Mouse (Mus musculus): Measurements from ENCODE around the gene Olfr733. TPM values are rescaled to one million over a fixed set of nuclear protein-coding genes. Genes with fewer than 3 reads are reported as not detected.

Gene Olfr733
- not detected for polyA plus RNA-seq (2017; shearing (Covaris generic))

DNA sequence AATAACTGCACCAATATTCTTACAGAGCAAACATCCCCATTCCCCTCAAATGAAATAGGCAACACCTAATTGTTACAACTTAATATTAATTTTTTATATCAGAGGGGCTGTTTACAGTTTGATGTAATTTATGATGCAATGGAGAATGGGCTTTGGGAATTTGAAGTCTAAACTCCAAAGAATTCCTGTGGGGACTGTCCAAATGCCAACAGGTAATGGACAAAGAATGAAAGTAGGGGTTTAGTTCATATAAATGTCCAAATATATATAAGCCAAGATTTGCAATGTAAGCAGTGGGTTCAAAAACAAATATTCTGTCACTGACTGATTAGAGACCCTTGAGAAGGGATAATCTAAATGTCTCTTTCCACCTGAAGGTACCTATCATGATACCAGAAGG is at the start of gene Olfr733:
Gene Olfr733, minus strand, starts transcription at position 101 of the 400 bp plus-strand sequence.
- no peak for ATAC-seq

GRCm38 (mm10) chr14:50348796-50349195 is 47.5 kb upstream of the Olfr733 start, which contains the start of gene Olfr735:
Gene Olfr735 (minus strand): TSS chr14:50348872.
- ATAC-seq: no peak

DNA sequence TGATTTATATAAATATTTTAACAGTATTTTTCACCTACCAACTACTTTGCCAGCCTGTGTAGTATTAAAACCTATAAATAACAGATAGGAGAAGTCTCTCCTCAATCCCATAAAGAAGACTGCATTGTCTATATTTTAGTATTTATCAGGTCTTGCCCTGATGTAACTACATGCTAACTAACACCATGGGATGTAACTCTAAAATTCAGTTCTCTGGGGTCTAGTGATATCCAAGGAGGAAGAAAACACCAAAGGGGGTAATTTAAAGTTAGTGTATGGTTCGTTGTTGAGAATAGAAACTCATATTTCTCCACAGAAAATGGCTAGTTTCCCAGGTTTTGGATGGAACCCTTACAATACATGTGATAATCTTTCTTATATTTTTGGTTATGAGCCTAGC is 25.3 kb upstream of the Olfr733 start, which contains the start of gene Olfr734:
Gene Olfr734, minus strand, starts transcription at position 101 of the 400 bp plus-strand sequence.
- ATAC-seq: no peak

GRCm38 (mm10) chr14:50284106-50284505 is 17.2 kb downstream of the Olfr733 start, which contains the start of gene Olfr732:
Gene Olfr732 (minus strand): TSS chr14:50284206.
- ATAC-seq: no peak

Other genes starting within 250 kb of the Olfr733 start
- not detected for gene Olfr726, start 210.6 kb downstream of the Olfr733 start, polyA plus RNA-seq (2017; shearing (Covaris generic))
- gene Olfr727, start 178.3 kb downstream of the Olfr733 start, polyA plus RNA-seq (2017; shearing (Covaris generic)): under 1 TPM in 1 of 3 experiments, not detected in 2; 0.28 TPM
- not detected for gene Olfr728, start 158.8 kb downstream of the Olfr733 start, polyA plus RNA-seq (2017; shearing (Covaris generic))
- gene Olfr729, start 148.6 kb downstream of the Olfr733 start, polyA plus RNA-seq (2017; shearing (Covaris generic)): not detected
- not detected for gene Olfr730, start 113.3 kb downstream of the Olfr733 start, polyA plus RNA-seq (2017; shearing (Covaris generic))
- gene Olfr731, start 59.7 kb downstream of the Olfr733 start, polyA plus RNA-seq (2017; shearing (Covaris generic)): not detected
- not detected for gene Olfr732, start 17.3 kb downstream of the Olfr733 start, polyA plus RNA-seq (2017; shearing (Covaris generic))
- gene Olfr734, start 25.2 kb upstream of the Olfr733 start, polyA plus RNA-seq (2017; shearing (Covaris generic)): not detected
- gene Olfr735, start 47.4 kb upstream of the Olfr733 start, polyA plus RNA-seq (2017; shearing (Covaris generic)): not detected
- gene Tlr11, start 56.4 kb upstream of the Olfr733 start, polyA plus RNA-seq (2017; shearing (Covaris generic)): under 1 TPM in 1 of 3 experiments, not detected in 2; 0.20 TPM
- gene Olfr736, start 79.6 kb upstream of the Olfr733 start, polyA plus RNA-seq (2017; shearing (Covaris generic)): not detected
- gene Olfr738, start 106.0 kb upstream of the Olfr733 start, polyA plus RNA-seq (2017; shearing (Covaris generic)): not detected
- gene Olfr739, start 117.1 kb upstream of the Olfr733 start, polyA plus RNA-seq (2017; shearing (Covaris generic)): not detected
- gene Olfr740, start 144.0 kb upstream of the Olfr733 start, polyA plus RNA-seq (2017; shearing (Covaris generic)): not detected
- not detected for gene Olfr741, start 171.2 kb upstream of the Olfr733 start, polyA plus RNA-seq (2017; shearing (Covaris generic))
- gene Olfr742, start 202.1 kb upstream of the Olfr733 start, polyA plus RNA-seq (2017; shearing (Covaris generic)): not detected
- not detected for gene Olfr743, start 220.3 kb upstream of the Olfr733 start, polyA plus RNA-seq (2017; shearing (Covaris generic))